Mouse (Mus musculus) CH12.LX (cell line): ENCODE measurements around the gene Foxp1. TPM values are rescaled to one million over a fixed set of nuclear protein-coding genes. Genes with fewer than 3 reads are reported as not detected.

Source experiments
- DNase-seq: peaks from one replicate; pipeline ENCODE4 v3.0.0-alpha.2; 2013; ENCODE audit errors: extremely low read depth
- H3K27ac ChIP-seq: 2 replicates; pipeline ENCODE4 v1.5.1; 2012; ENCODE audit warnings: low read depth, mild to moderate bottlenecking, control low read depth, moderate library complexity; ENCODE audit not compliant: insufficient read depth
- H3K27me3 ChIP-seq: replicated peaks from 2 replicates; pipeline ENCODE3; 2012; ENCODE audit warnings: inconsistent platforms
- H3K36me3 ChIP-seq, 2 experiments: replicated peaks in 1 of 2; 2 replicates each; pipeline versions ENCODE3 to v1.6.1; 2012; ENCODE audit warnings: inconsistent platforms in 1 of 2, low read length in 1 of 2, mild to moderate bottlenecking in 1 of 2, mixed read lengths in 1 of 2, moderate library complexity in 1 of 2; ENCODE audit not compliant: control insufficient read depth in 1 of 2, insufficient read depth in 1 of 2
- H3K4me1 ChIP-seq, 2 experiments: 2 replicates each; pipeline ENCODE4 v1.6.1; 2012; ENCODE audit warnings: inconsistent platforms in 1 of 2, moderate library complexity in 1 of 2; ENCODE audit not compliant: insufficient read depth in 2 of 2, control insufficient read depth in 1 of 2
- H3K4me2 ChIP-seq: 2 replicates; pipeline ENCODE4 v1.6.1; 2012; ENCODE audit warnings: low read depth, mild to moderate bottlenecking, control low read depth; ENCODE audit not compliant: poor library complexity, insufficient read depth, severe bottlenecking
- H3K4me3 ChIP-seq, 3 experiments: fragments of 150-350 bp in 1 of 3; sonication (generic) in 1 of 3; replicated peaks in 1 of 3; 2 replicates each; pipeline versions ENCODE3 to v1.5.1; 2011 to 2012; ENCODE audit warnings: low read depth in 2 of 3, low read length in 2 of 3, mild to moderate bottlenecking in 2 of 3, moderate library complexity in 2 of 3, control low read depth in 1 of 3, improper control_type of control experiment in 1 of 3, inconsistent platforms in 1 of 3, mixed read lengths in 1 of 3; ENCODE audit not compliant: poor library complexity in 1 of 3
- H3K79me2 ChIP-seq: replicated peaks from 2 replicates; pipeline ENCODE4 v1.6.1; 2012; ENCODE audit warnings: mild to moderate bottlenecking, moderate library complexity; ENCODE audit not compliant: control insufficient read depth, poor library complexity, insufficient read depth, severe bottlenecking; ENCODE audit errors: extremely low read depth
- H3K9ac ChIP-seq: 2 replicates; pipeline ENCODE4 v1.6.1; 2012; ENCODE audit warnings: low read depth, mild to moderate bottlenecking, control low read depth, moderate library complexity; ENCODE audit not compliant: insufficient read depth
- H3K9me3 ChIP-seq: replicated peaks from 2 replicates; pipeline ENCODE3; 2012; ENCODE audit warnings: low read length, inconsistent platforms, mixed read lengths
- BHLHE40 ChIP-seq: IDR thresholded peaks from 2 replicates; pipeline ENCODE4 v1.6.1; 2011; ENCODE audit warnings: mild to moderate bottlenecking, low read depth, low read length, improper control_type of control experiment
- CHD1 ChIP-seq: IDR thresholded peaks from 2 replicates; pipeline ENCODE4 v1.6.1; 2012; ENCODE audit warnings: low read depth, low read length, improper control_type of control experiment, inconsistent platforms
- CHD2 ChIP-seq: IDR thresholded peaks from 2 replicates; pipeline ENCODE4 v1.6.1; 2011; ENCODE audit warnings: low read length, improper control_type of control experiment
- CTCF ChIP-seq, 2 experiments: IDR thresholded peaks in 1 of 2; conservative IDR thresholded peaks in 1 of 2; 2 replicates each; pipeline ENCODE4 v1.5.1; 2011 to 2012; ENCODE audit warnings: low read depth in 2 of 2, low read length in 2 of 2, improper control_type of control experiment in 1 of 2, inconsistent platforms in 1 of 2, mild to moderate bottlenecking in 1 of 2, moderate library complexity in 1 of 2
- E2F4 ChIP-seq: IDR thresholded peaks from 2 replicates; pipeline ENCODE4 v1.6.1; 2011; ENCODE audit warnings: low read depth, low read length, improper control_type of control experiment; ENCODE audit not compliant: insufficient replicate concordance
- ELF1 ChIP-seq: IDR thresholded peaks from 2 replicates; pipeline ENCODE4 v1.6.1; 2014; ENCODE audit warnings: low read depth, mild to moderate bottlenecking, inconsistent platforms, low read length, improper control_type of control experiment
- EP300 ChIP-seq: IDR thresholded peaks from 2 replicates; pipeline ENCODE4 v1.6.1; 2011; ENCODE audit warnings: low read length, improper control_type of control experiment
- ETS1 ChIP-seq: conservative IDR thresholded peaks from 2 replicates; pipeline ENCODE4 v1.6.1; 2012; ENCODE audit warnings: low read depth, mild to moderate bottlenecking, inconsistent platforms, low read length, improper control_type of control experiment, moderate library complexity
- GABPA ChIP-seq: IDR thresholded peaks from 2 replicates; pipeline ENCODE4 v1.6.1; 2012; ENCODE audit warnings: low read depth, low read length, improper control_type of control experiment, inconsistent platforms; ENCODE audit not compliant: insufficient replicate concordance
- HCFC1 ChIP-seq: IDR thresholded peaks from 2 replicates; pipeline ENCODE4 v1.6.1; 2012; ENCODE audit warnings: low read depth, mild to moderate bottlenecking, inconsistent platforms, low read length, improper control_type of control experiment
- IRF4 ChIP-seq: IDR thresholded peaks from 2 replicates; pipeline ENCODE4 v1.6.1; 2014; ENCODE audit warnings: low read depth, mild to moderate bottlenecking, inconsistent platforms, low read length, improper control_type of control experiment
- JUN ChIP-seq: IDR thresholded peaks from 2 replicates; pipeline ENCODE4 v1.6.1; 2011; ENCODE audit warnings: low read depth, mild to moderate bottlenecking, low read length, improper control_type of control experiment, moderate library complexity; ENCODE audit not compliant: insufficient read depth
- JUND ChIP-seq: conservative IDR thresholded peaks from 2 replicates; pipeline ENCODE4 v1.6.1; 2011; ENCODE audit warnings: low read depth, low read length, improper control_type of control experiment
- KAT2A ChIP-seq: IDR thresholded peaks from 2 replicates; pipeline ENCODE4 v1.6.1; 2012; ENCODE audit warnings: low read length, improper control_type of control experiment, inconsistent platforms; ENCODE audit not compliant: insufficient replicate concordance
- MAFK ChIP-seq: IDR thresholded peaks from 2 replicates; pipeline ENCODE4 v1.6.1; 2011; ENCODE audit warnings: low read length, improper control_type of control experiment; ENCODE audit not compliant: insufficient replicate concordance
- MAX ChIP-seq: IDR thresholded peaks from 2 replicates; pipeline ENCODE4 v1.6.1; 2011; ENCODE audit warnings: low read length, improper control_type of control experiment
- MAZ ChIP-seq: IDR thresholded peaks from 2 replicates; pipeline ENCODE4 v1.6.1; 2012; ENCODE audit warnings: low read depth, mild to moderate bottlenecking, inconsistent platforms, low read length, improper control_type of control experiment, moderate library complexity
- MEF2A ChIP-seq: IDR thresholded peaks from 2 replicates; pipeline ENCODE4 v1.6.1; 2014; ENCODE audit warnings: low read depth, mild to moderate bottlenecking, inconsistent platforms, low read length, improper control_type of control experiment, borderline replicate concordance
- MXI1 ChIP-seq: IDR thresholded peaks from 2 replicates; pipeline ENCODE4 v1.6.1; 2011; ENCODE audit warnings: mild to moderate bottlenecking, low read depth, low read length, improper control_type of control experiment
- MYC ChIP-seq: IDR thresholded peaks from 2 replicates; pipeline ENCODE4 v1.6.1; 2011; ENCODE audit warnings: low read depth, mild to moderate bottlenecking, improper control_type of control experiment, low read length
- NELFE ChIP-seq: IDR thresholded peaks from 2 replicates; pipeline ENCODE4 v1.6.1; 2011; ENCODE audit warnings: low read depth, low read length, improper control_type of control experiment
- NRF1 ChIP-seq: IDR thresholded peaks from 2 replicates; pipeline ENCODE4 v1.6.1; 2014; ENCODE audit warnings: low read depth, mild to moderate bottlenecking, inconsistent platforms, low read length, improper control_type of control experiment, moderate library complexity
- PAX5 ChIP-seq: IDR thresholded peaks from 2 replicates; pipeline ENCODE4 v1.6.1; 2012; ENCODE audit warnings: low read length, inconsistent platforms, mixed read lengths
- POLR2A ChIP-seq: IDR thresholded peaks from 2 replicates; pipeline ENCODE4 v1.6.1; 2011; ENCODE audit warnings: low read depth, mild to moderate bottlenecking, improper control_type of control experiment, low read length
- POLR2AphosphoS2 ChIP-seq: IDR thresholded peaks from 2 replicates; pipeline ENCODE4 v1.6.1; 2011; ENCODE audit warnings: low read depth, low read length, improper control_type of control experiment
- RAD21 ChIP-seq: IDR thresholded peaks from 2 replicates; pipeline ENCODE4 v1.6.1; 2011; ENCODE audit warnings: low read depth, mild to moderate bottlenecking, low read length, improper control_type of control experiment, moderate library complexity
- RCOR1 ChIP-seq: conservative IDR thresholded peaks from 2 replicates; pipeline ENCODE4 v1.6.1; 2012; ENCODE audit warnings: low read depth, mild to moderate bottlenecking, inconsistent platforms, low read length, improper control_type of control experiment
- SIN3A ChIP-seq: IDR thresholded peaks from 2 replicates; pipeline ENCODE4 v1.6.1; 2012; ENCODE audit warnings: low read length, improper control_type of control experiment, inconsistent platforms
- SMC3 ChIP-seq: IDR thresholded peaks from 2 replicates; pipeline ENCODE4 v1.6.1; 2011; ENCODE audit warnings: low read depth, low read length, improper control_type of control experiment
- TBP ChIP-seq: conservative IDR thresholded peaks from 2 replicates; pipeline ENCODE4 v1.6.1; 2011; ENCODE audit warnings: low read depth, low read length, improper control_type of control experiment
- TCF12 ChIP-seq: IDR thresholded peaks from 2 replicates; pipeline ENCODE4 v1.6.1; 2014; ENCODE audit warnings: low read depth, mild to moderate bottlenecking, inconsistent platforms, low read length, improper control_type of control experiment
- UBTF ChIP-seq: IDR thresholded peaks from 2 replicates; pipeline ENCODE4 v1.6.1; 2012; ENCODE audit warnings: low read depth, mild to moderate bottlenecking, inconsistent platforms, low read length, improper control_type of control experiment, moderate library complexity
- USF1 ChIP-seq: IDR thresholded peaks from 2 replicates; pipeline ENCODE4 v1.6.1; 2014; ENCODE audit warnings: low read depth, mild to moderate bottlenecking, inconsistent platforms, low read length, improper control_type of control experiment
- USF2 ChIP-seq: conservative IDR thresholded peaks from 2 replicates; pipeline ENCODE4 v1.6.1; 2011; ENCODE audit warnings: low read depth, low read length, improper control_type of control experiment
- ZC3H11A ChIP-seq: IDR thresholded peaks from 2 replicates; pipeline ENCODE4 v1.6.1; 2012; ENCODE audit warnings: low read depth, mild to moderate bottlenecking, inconsistent platforms, low read length, improper control_type of control experiment
- ZKSCAN1 ChIP-seq: IDR thresholded peaks from 2 replicates; pipeline ENCODE4 v1.6.1; 2012; ENCODE audit warnings: low read depth, inconsistent platforms, low read length, improper control_type of control experiment, borderline replicate concordance
- ZMIZ1 ChIP-seq: IDR thresholded peaks from 2 replicates; pipeline ENCODE4 v1.6.1; 2012; ENCODE audit warnings: low read depth, mild to moderate bottlenecking, inconsistent platforms, low read length, improper control_type of control experiment
- ZNF384 ChIP-seq: IDR thresholded peaks from 2 replicates; pipeline ENCODE4 v1.6.1; 2012; ENCODE audit warnings: low read depth, low read length, improper control_type of control experiment, inconsistent platforms
- dilution Hi-C: fragments of 300-500 bp; cut with MboI; formaldehyde crosslinking; loops from 2 replicates; pipeline ENCODE4 v1.14.3; 2020; ENCODE audit warnings: low sequenced_read_pairs; ENCODE audit not compliant: extremely low pct_unique_long_range_greater_than_20kb, extremely low pct_ligation_motif_present
- in situ Hi-C: fragments of 300-500 bp; cut with MboI; formaldehyde crosslinking; loops from 3 replicates; pipeline ENCODE4 v1.14.3; 2019; ENCODE audit warnings: low sequenced_read_pairs, low pct_ligation_motif_present, low pct_unique_long_range_greater_than_20kb, mixed read lengths
- polyA plus RNA-seq: library from polyadenylated mRNA; unstranded; fragments of >175 nt; gene quantifications from 2 replicates; pipeline ENCODE4 v1.2.1, GENCODE M21; 2012; ENCODE audit warnings: low read depth; ENCODE audit not compliant: insufficient read length
- total RNA-seq, 2 experiments: library from RNA; depleted of rRNA; stranded (reverse); fragments of 300-350 nt in 1 of 2; fragments of >200 nt in 1 of 2; gene quantifications; 2 replicates each; pipeline ENCODE4 v1.2.3; 2012 to 2014

Gene Foxp1
- total and polyA plus RNA-seq, 3 experiments = 66.5 to 105 (median 87.4) TPM

GRCm38 (mm10) chr6:99420666-99421065 lies 101.9 kb downstream of the Foxp1 start:
- no peaks in the 10 kb centered on the region for H3K27me3 ChIP-seq
- H3K4me3 ChIP-seq = no peak overlapping the region
- H3K36me3 ChIP-seq = no peaks in the 10 kb centered on the region
- no peak overlapping the region for H3K4me2 ChIP-seq
- TF ChIP-seq TBP = no peak
- no peak for TF ChIP-seq RCOR1
- TF ChIP-seq TCF12 = 0 out of 2 replicates have a peak, but pooled peaks have one; percentile 20
- TF ChIP-seq ZKSCAN1 = no peak
- TF ChIP-seq JUND = peak; percentile 99
- TF ChIP-seq ELF1 = peak; percentile 63; the same call in 1 of the 2 replicates
- no peak for TF ChIP-seq MAFK
- TF ChIP-seq SIN3A = no peak
- TF ChIP-seq USF2 = peak; percentile 84
- TF ChIP-seq ETS1 = peak; percentile 90
- no peak for TF ChIP-seq KAT2A
- peak; percentile 95 for TF ChIP-seq BHLHE40
- TF ChIP-seq NELFE = no peak
- no peak for TF ChIP-seq CHD1
- TF ChIP-seq UBTF = no peak
- no peak for TF ChIP-seq HCFC1
- no peak for TF ChIP-seq CHD2
- TF ChIP-seq MYC = peak; percentile 45; the same call in 1 of the 2 replicates
- peak; percentile 84 for TF ChIP-seq USF1
- no peak for TF ChIP-seq NRF1
- TF ChIP-seq POLR2AphosphoS2 = no peak
- peak; percentile 24; the same call in 1 of the 2 replicates for TF ChIP-seq MEF2A
- TF ChIP-seq MAX = peak; percentile 80
- TF ChIP-seq ZNF384 = no peak
- TF ChIP-seq POLR2A = no peak
- no peak for TF ChIP-seq CTCF (conservative IDR thresholded peaks at IDR 0.05 in 1 of 2, IDR thresholded peaks at IDR 0.05 in 1 of 2; ENCODE audit: low read depth in 2 of 2, low read length in 2 of 2)
- no peak for TF ChIP-seq ZC3H11A
- no peak for TF ChIP-seq PAX5
- TF ChIP-seq ZMIZ1 = no peak
- TF ChIP-seq MAZ = no peak
- TF ChIP-seq IRF4 = no peak; the same call in 1 of the 2 replicates
- no peak for TF ChIP-seq E2F4
- TF ChIP-seq GABPA = no peak
- TF ChIP-seq RAD21 = no peak
- peak; percentile 97 for TF ChIP-seq JUN
- peak; percentile 80 for TF ChIP-seq EP300
- no peak for TF ChIP-seq SMC3
- TF ChIP-seq MXI1 = peak; percentile 69; the same call in 1 of the 2 replicates
- dilution Hi-C loops (no loop called here), in situ Hi-C loops (no loop called here)
- no peak overlapping the region for H3K27ac ChIP-seq
- H3K9me3 ChIP-seq = no peaks in the 10 kb centered on the region
- DNase-seq = peak; percentile 90
- no peak overlapping the region for H3K9ac ChIP-seq
- peaks cover 21 to 35% of the 10 kb centered on the region in 2 experiments for H3K4me1 ChIP-seq
- H3K79me2 ChIP-seq = no peaks in the 10 kb centered on the region
